Mouse (Mus musculus) liver, embryonic 15.5 days (tissue): ENCODE measurements around the gene Fis1. TPM values are rescaled to one million over a fixed set of nuclear protein-coding genes. Genes with fewer than 3 reads are reported as not detected.

Experiments used
- ATAC-seq: fragments of 200-750 bp; cut with Nextera tagmentation; 2 replicates; pipeline ENCODE4 v1.8.0; 2017; ENCODE audit warnings: moderate number of reproducible peaks, mild to moderate bottlenecking, moderate library complexity; ENCODE audit not compliant: insufficient read depth
- H3K27ac ChIP-seq: fragments of 300-500 bp; sonication (generic); replicated peaks from 2 replicates; pipeline ENCODE4 v1.5.1; 2015; ENCODE audit warnings: mild to moderate bottlenecking, inconsistent platforms
- H3K27me3 ChIP-seq: fragments of 300-500 bp; sonication (generic); 2 replicates; pipeline ENCODE4 v1.6.1; 2015; ENCODE audit warnings: mild to moderate bottlenecking, inconsistent platforms
- H3K36me3 ChIP-seq: fragments of 300-500 bp; sonication (generic); replicated peaks from 2 replicates; pipeline ENCODE4 v1.6.1; 2015; ENCODE audit warnings: moderate library complexity, mild to moderate bottlenecking, inconsistent platforms
- H3K4me1 ChIP-seq: fragments of 300-500 bp; sonication (generic); replicated peaks from 2 replicates; pipeline ENCODE4 v1.6.1; 2015; ENCODE audit warnings: inconsistent platforms
- H3K4me2 ChIP-seq: fragments of 300-500 bp; sonication (generic); 2 replicates; pipeline ENCODE4 v1.6.1; 2015; ENCODE audit warnings: moderate library complexity, mild to moderate bottlenecking, inconsistent platforms
- H3K4me3 ChIP-seq: fragments of 300-500 bp; sonication (generic); replicated peaks from 2 replicates; pipeline ENCODE4 v1.5.1; 2015; ENCODE audit warnings: mild to moderate bottlenecking, inconsistent platforms
- H3K9ac ChIP-seq: fragments of 300-500 bp; sonication (generic); 2 replicates; pipeline ENCODE4 v1.6.1; 2015; ENCODE audit warnings: moderate library complexity, mild to moderate bottlenecking, inconsistent platforms
- H3K9me3 ChIP-seq: fragments of 300-500 bp; sonication (generic); replicated peaks from 2 replicates; pipeline ENCODE4 v1.6.1; 2016; ENCODE audit warnings: inconsistent platforms
- WGBS: fragments of 180-500 bp; shearing (Covaris S2); methylation state at CpG from one replicate; pipeline ENCODE4 v1.1.7; 2015; ENCODE audit warnings: mixed read lengths; ENCODE audit not compliant: insufficient replicate concordance; 5-methylcytosine and 5-hydroxymethylcytosine counted together
- polyA plus RNA-seq: library from polyadenylated mRNA; unstranded; fragments of >200 nt; fragmentation: Nextera tagmentation; extraction: Ambion mirVana; gene quantifications from 2 replicates; pipeline ENCODE4 v1.2.1, GENCODE M21; 2015

Gene Fis1
- polyA plus RNA-seq, 1 experiment from 2014 or later: 190 TPM

DNA sequence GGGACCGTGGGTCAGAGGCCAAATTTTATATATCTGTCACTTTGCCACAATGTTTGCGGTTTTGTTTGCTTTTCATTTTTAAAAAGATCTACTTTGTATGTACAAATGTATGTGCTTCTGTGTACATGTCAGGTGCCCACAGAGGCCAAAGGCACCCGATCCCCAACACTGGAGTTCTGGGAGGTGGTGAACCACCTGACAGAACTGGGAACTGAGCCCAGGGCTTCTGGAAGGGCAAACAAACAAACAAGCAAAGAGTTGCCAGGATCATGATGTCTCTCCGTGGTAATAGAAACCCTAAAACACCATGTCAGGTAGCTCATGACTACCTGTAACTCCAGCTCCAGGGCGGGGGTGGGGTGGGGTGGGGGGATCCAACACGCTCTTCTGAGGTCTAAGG is 7.0 kb downstream of the Fis1 start:
- Histone ChIP-seq H3K9me3 (no peaks in the 10 kb centered on the region), H3K9ac (no peak overlapping the region), H3K27ac (no peak overlapping the region), H3K4me2 (no peak overlapping the region), H3K27me3 (no peaks in the 10 kb centered on the region), H3K4me3 (no peak overlapping the region), H3K36me3 (peaks cover 23% of the 10 kb centered on the region), H3K4me1 (peaks cover 46% of the 10 kb centered on the region)
- ATAC-seq: no peak
- WGBS: 75% methylated on average over 6 of the region's 6 CpGs

DNA sequence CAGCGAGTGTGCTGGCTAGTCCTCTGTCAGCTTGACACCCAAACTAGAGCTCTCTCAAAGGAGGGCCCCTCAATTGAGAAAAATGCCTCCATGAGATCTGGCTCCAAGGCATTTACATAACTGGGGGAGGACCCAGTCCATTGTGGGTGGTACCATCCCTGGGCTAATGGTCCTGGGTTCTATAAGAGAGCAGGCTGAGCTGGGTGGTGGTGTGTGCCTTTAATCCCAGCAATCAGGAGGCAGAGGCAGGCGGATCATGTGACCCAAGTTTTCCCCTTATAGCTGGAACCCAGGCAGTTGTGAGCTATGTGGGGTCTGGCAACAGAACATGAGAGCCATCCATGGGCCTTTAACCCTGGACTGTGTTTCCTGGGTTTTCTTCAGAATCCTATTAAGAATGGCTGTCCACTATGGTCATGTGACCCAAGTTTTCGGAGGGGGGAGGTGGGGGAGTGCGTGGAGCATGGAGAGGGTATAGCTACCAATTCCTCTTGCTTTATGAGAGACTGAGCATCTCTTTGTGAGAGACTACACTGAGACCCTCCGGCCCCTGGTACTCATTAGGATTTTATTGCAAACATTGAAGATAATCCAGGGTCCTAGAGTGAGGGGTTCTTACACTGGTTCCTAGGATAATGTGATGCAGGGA is 8.4 kb downstream of the Fis1 start:
- Histone ChIP-seq H3K4me2 (peak overlapping the region; percentile 79), H3K27ac (peak overlapping the region; percentile 92), H3K27me3 (no peaks in the 10 kb centered on the region), H3K4me1 (peaks cover 52% of the 10 kb centered on the region), H3K9me3 (no peaks in the 10 kb centered on the region), H3K36me3 (peaks cover 37% of the 10 kb centered on the region), H3K4me3 (peak overlapping the region; percentile 79), H3K9ac (peak overlapping the region; percentile 82)
- ATAC-seq: no peak
- WGBS: 33% methylated on average over 5 of the region's 5 CpGs

DNA sequence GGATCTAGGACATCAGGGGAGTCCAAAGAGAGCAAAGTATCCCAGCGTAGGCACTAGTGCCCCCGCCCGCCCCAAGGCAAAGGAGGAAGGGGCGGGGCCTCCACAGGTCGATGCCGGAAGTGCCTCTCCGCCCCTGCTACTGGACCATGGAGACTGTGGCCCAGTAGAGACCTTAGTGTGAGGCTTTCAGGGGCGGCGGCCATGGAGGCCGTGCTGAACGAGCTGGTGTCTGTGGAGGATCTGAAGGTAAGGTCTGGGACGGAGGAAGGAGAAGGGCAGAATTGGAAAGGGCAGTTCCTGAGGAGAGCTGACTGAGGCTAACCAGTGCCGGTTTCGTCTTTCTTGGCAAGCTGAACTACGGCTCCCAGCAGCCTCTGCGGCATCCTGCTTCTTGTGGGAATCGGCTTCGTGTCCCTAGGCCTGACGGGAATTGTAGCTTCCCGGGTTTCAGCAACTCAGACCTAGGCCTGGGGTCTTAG is 8.9 kb downstream of the Fis1 start:
- ATAC-seq: peak; percentile 84
- Histone ChIP-seq H3K4me3 (peak overlapping the region; percentile 79), H3K27ac (peak overlapping the region; percentile 92), H3K4me1 (peaks cover 57% of the 10 kb centered on the region), H3K27me3 (no peaks in the 10 kb centered on the region), H3K9ac (peak overlapping the region; percentile 82), H3K9me3 (no peaks in the 10 kb centered on the region), H3K4me2 (peak overlapping the region; percentile 79), H3K36me3 (peaks cover 40% of the 10 kb centered on the region)
- WGBS: under 1% methylated on average over 20 of the region's 20 CpGs

DNA sequence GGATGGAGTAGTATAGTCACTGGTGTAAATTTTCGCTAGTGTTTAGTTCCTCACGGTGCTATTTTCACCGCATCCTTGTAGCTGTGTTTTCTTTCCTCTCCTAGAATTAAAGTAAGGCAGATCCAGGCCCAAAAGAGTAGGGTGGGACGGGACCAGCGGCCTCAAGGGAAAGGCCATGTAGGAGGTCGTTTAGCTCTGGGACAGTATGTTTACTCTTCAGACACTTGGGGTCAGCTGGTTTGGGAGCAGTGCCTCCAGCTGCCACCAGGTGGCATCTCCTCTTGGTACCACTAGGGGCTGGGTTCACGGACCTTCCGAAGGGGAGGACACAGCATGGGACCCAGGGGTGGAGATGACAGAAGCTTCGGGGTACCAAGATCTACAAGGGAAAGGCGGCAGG is 9.4 kb downstream of the Fis1 start:
- peaks cover 41% of the 10 kb centered on the region for H3K36me3 ChIP-seq
- peak overlapping the region; percentile 79 for H3K4me2 ChIP-seq
- 1% methylated on average over 10 of the region's 10 CpGs for WGBS
- peak; percentile 62 for ATAC-seq
- H3K4me1 ChIP-seq: peaks cover 62% of the 10 kb centered on the region
- no peaks in the 10 kb centered on the region for H3K27me3 ChIP-seq
- no peaks in the 10 kb centered on the region for H3K9me3 ChIP-seq
- peak overlapping the region; percentile 79 for H3K4me3 ChIP-seq
- peak overlapping the region; percentile 82 for H3K9ac ChIP-seq
- peak overlapping the region; percentile 92 for H3K27ac ChIP-seq

DNA sequence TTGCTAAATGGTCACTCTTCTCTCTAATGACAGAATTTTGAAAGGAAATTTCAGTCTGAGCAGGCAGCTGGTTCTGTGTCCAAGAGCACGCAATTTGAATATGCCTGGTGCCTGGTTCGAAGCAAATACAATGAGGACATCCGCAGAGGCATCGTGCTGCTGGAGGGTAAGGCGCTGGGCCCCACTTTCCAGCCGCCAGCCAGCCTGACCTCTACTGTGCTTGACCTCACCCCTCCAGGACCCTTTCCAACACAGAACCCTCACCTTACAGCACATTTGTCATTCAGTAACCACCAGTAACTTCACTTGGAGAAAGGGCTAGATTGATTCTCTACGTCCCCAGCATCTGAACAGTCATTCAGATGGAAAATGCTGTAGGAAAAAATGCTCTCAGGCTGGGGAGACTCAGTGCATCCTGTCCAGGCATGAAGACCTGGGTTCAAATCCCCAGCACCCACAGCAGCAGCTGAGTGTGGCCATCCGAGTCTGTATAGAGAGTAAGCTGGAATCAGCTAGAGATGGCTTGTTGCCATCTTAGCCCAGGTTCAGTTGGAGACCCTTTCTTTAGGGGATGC is 10.0 kb downstream of the Fis1 start:
- Histone ChIP-seq H3K9me3 (no peaks in the 10 kb centered on the region), H3K27me3 (no peaks in the 10 kb centered on the region), H3K36me3 (peaks cover 41% of the 10 kb centered on the region), H3K4me3 (peak overlapping the region; percentile 79), H3K4me1 (peaks cover 67% of the 10 kb centered on the region), H3K27ac (peak overlapping the region; percentile 92), H3K4me2 (peak overlapping the region; percentile 79), H3K9ac (peak overlapping the region; percentile 82)
- no peak for ATAC-seq
- WGBS: 65% methylated on average over 8 of the region's 8 CpGs

DNA sequence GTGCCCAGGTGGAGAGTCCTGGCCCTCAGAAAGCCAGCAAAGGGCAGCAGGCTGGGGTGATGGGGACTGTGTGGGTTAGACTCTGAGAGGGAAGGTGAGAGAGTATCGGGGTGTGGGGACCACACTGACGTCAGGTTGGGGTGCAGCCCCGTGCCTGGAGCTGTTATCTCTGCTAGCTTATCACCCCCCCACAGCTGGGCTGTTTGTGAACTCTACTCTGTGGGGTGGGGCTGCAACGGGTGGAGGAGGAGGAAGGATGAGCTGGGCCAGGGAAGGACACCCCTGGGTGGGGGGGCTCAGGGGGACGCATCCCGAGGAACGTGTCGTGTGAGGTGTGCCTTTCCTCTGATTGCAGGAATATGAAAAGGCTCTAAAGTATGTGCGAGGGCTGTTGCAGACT is 12.1 kb downstream of the Fis1 start:
- H3K9me3 ChIP-seq: no peaks in the 10 kb centered on the region
- peaks cover 64% of the 10 kb centered on the region for H3K4me1 ChIP-seq
- H3K27me3 ChIP-seq: no peaks in the 10 kb centered on the region
- ATAC-seq: peak; percentile 81
- H3K4me2 ChIP-seq: peak overlapping the region; percentile 63
- H3K4me3 ChIP-seq: peak overlapping the region; percentile 27
- peak overlapping the region; percentile 45 for H3K9ac ChIP-seq
- peak overlapping the region; percentile 92 for H3K27ac ChIP-seq
- peaks cover 41% of the 10 kb centered on the region for H3K36me3 ChIP-seq
- WGBS: 28% methylated on average over 9 of the region's 9 CpGs

DNA sequence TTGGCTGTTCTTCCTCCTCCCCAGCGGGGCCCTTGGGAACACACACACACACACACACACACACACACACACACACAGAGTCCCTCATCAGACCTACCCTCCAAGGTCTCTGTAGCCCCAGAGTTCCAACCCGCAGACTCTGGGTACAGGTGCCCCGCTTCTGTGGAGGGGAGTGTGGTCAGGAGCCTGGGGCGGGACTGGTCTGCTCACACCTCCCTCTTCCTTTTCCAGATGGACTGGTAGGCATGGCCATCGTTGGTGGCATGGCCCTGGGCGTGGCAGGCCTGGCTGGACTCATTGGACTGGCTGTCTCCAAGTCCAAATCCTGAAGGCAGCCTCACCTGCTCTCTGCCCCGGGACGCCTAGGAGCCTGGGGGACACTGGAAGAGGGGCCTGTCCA is 12.6 kb downstream of the Fis1 start:
- Histone ChIP-seq H3K4me1 (peaks cover 65% of the 10 kb centered on the region), H3K4me2 (peak overlapping the region; percentile 63), H3K27me3 (no peaks in the 10 kb centered on the region), H3K9ac (peak overlapping the region; percentile 45), H3K27ac (peak overlapping the region; percentile 92), H3K36me3 (peaks cover 41% of the 10 kb centered on the region), H3K9me3 (no peaks in the 10 kb centered on the region), H3K4me3 (peak overlapping the region; percentile 27; the same call in 1 of the 2 replicates)
- ATAC-seq: peak; percentile 22
- 65% methylated on average over 8 of the region's 8 CpGs for WGBS

DNA sequence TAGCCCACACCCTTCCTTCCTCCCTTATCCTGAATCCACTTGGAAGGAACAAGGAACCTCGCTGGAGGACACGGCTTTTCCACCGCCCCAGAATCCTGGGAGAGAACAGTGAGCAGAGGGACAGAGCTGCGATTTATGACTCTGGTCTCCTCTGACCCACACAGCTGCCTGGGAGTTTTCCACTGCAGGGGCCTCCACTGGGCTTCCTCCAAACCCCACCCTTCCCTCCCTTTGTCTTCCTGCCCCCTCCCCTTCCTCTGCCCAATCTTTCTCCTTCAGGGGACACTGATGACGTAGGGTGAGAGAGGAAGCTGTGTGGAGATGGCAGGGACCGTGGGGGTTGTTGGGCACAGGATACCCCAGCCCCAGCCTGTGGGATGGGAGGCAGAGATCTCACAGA is 13.3 kb downstream of the Fis1 start, which contains the start of gene Cldn15:
TSS of gene Cldn15 (plus strand) at position 286 of the 400 bp plus-strand sequence.
- no peak for ATAC-seq
- peak within 1 kb of the TSS; percentile 63 for H3K4me2 ChIP-seq
- H3K4me3 ChIP-seq: peak within 1 kb of the TSS; percentile 27; the same call in 1 of the 2 replicates
- peak within 1 kb of the TSS; percentile 45 for H3K9ac ChIP-seq
- peak within 1 kb of the TSS; percentile 92 for H3K27ac ChIP-seq
- WGBS: 53% methylated on average over 6 of the region's 6 CpGs
- peaks cover 41% of the 10 kb centered on the region for H3K36me3 ChIP-seq
- peaks cover 63% of the 10 kb centered on the region for H3K4me1 ChIP-seq
- no peaks in the 10 kb centered on the region for H3K9me3 ChIP-seq
- no peaks in the 10 kb centered on the region for H3K27me3 ChIP-seq

DNA sequence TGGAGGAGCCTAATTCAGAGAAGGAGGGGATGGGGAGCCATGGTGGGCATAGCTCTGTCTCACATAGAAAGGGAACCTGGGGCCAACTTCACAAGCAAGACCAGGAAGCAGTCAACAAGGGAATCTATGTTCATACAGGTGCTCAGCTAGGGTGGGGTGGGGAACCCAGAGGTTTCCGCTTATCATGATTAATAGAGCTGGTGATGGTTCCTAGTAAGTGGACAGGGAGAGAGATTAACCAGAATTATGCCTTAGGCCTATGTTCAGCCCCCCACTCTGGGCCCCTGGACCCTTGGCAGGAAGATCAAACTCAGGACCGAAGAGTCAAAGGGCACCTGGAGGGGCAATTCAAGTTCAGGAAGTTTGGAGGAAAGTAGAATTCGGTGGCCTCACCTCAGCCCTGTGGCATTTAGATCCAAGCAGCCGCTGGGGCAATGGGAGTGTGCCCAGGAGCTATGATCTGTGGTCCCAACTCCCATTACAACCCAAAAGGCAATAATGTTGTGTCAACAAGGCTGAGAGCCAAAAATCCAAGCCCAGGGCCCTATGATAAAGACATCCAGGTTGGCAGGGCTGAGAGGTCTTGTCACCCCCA is 13.9 kb downstream of the Fis1 start:
- 0 out of 2 replicates have a peak overlapping the region, but pooled peaks have one; percentile 45 for H3K9ac ChIP-seq
- 79% methylated on average over 4 of the region's 4 CpGs for WGBS
- no peak for ATAC-seq
- no peaks in the 10 kb centered on the region for H3K9me3 ChIP-seq
- H3K4me1 ChIP-seq: peaks cover 58% of the 10 kb centered on the region
- 0 out of 2 replicates have a peak overlapping the region, but pooled peaks have one; percentile 63 for H3K4me2 ChIP-seq
- H3K27me3 ChIP-seq: no peaks in the 10 kb centered on the region
- H3K4me3 ChIP-seq: no peak overlapping the region
- H3K27ac ChIP-seq: peak overlapping the region; percentile 92
- peaks cover 41% of the 10 kb centered on the region for H3K36me3 ChIP-seq

DNA sequence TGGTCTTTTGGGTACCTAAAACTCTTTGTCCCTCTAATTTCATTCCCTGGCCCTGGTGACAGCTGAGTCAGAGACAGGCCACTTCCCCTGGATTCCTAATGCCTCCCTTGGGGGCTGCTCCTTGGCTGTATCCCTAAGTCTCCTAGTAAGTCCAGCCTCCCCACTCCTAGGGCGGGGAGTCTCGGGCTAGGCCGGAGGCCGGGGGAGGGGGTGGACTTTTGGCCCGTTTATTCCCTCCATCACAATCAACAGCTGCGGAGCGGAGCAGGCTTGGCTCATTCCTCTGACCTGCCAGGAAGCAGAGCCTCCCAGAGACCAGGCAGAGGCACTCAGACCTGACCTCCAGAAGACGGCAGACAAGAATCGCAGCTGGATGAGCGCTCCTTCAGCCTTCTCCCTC is 14.5 kb downstream of the Fis1 start:
- Histone ChIP-seq H3K4me3 (no peak overlapping the region), H3K36me3 (peaks cover 41% of the 10 kb centered on the region), H3K4me2 (no peak overlapping the region), H3K9ac (no peak overlapping the region), H3K4me1 (peaks cover 56% of the 10 kb centered on the region), H3K27ac (peak overlapping the region; percentile 92), H3K27me3 (no peaks in the 10 kb centered on the region), H3K9me3 (no peaks in the 10 kb centered on the region)
- no peak for ATAC-seq
- 81% methylated on average over 10 of the region's 10 CpGs for WGBS

DNA sequence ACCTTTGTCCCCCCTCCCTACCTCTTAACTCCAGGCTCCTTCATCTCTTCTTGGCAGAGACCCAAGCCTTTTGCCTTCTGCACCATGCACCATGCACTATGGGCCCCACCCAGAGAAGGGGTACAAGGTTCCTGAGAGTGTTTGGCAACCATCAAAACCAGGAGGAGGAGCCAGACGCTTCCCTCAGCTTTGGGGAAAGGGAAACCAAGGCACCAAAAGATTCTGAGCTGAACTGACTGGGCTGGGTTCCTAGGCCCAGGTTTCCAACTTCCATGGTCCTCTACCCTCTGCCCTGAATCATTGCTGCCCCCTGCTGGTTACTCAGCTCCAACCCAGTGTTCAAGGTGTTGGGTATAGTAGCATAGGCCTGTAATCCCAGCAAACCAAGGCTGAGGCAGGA is 17.6 kb downstream of the Fis1 start:
- Histone ChIP-seq H3K36me3 (peaks cover 14% of the 10 kb centered on the region), H3K9me3 (no peaks in the 10 kb centered on the region), H3K27me3 (no peaks in the 10 kb centered on the region; the same call in 1 of the 2 replicates), H3K4me1 (peaks cover 25% of the 10 kb centered on the region), H3K27ac (no peak overlapping the region), H3K4me2 (no peak overlapping the region), H3K4me3 (no peak overlapping the region), H3K9ac (no peak overlapping the region)
- WGBS: 40% methylated on average over 1 of the region's 1 CpGs
- peak; percentile 42; the same call in 1 of the 2 replicates for ATAC-seq
